In the genomic region with DNA sequence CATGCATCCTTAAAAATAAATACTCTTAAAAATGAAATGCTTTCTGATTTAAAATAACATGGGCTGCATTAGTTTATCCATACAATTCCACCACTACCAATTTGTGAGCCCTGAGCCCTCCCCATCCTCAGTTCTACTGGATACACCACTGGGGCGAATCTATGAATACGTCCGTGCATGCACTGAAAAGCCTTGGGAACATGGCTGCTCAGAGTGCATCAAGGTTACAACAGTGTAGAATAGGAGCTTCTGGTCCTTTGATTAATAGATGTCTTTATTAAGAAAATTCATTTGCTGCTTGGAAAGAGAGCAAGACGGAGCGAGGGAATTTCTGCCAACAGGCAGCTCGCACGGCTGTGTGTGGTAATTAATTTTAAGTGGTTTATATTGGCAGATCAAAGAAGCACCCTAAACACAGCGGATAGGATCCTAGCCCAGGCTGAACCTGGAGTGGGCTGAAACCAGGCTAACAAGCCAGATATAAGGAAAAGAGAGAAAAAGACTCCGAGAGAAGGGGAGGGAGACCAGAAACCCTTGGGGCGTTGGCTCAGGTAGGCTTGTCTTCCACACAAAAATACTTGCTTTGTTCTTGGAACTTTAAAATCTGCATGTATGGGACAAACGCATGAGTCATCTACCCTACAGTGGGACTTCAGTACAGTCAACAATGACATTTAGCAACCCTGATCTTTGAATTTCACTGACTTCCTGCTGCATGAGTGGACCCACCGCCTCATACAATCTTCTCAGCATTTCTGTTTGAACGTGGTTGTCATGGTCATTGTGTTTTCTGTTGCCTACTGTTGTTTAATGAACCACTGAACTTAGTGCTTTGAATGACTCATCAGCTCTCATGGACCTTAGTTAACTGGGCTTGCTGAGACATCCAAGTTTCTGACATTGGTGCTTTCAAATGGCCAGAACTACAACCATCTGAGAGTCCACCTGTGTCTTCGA, we compare ENCODE assay signal across 25 mouse cellular contexts. TPM values are rescaled to one million over a fixed set of nuclear protein-coding genes. Genes with fewer than 3 reads are reported as not detected.
DNase-seq lines count a peak whose midpoint lies in the region; ATAC-seq and TF ChIP-seq lines count a peak whose summit lies in the region.
"Had no signal": no experiment of that assay in that cellular context is flagged by ENCODE, and none has a peak within 500 bp of the region (broad histone marks: within the 10 kb centered on the region; RNA-seq: fewer than 3 reads in every experiment).

No protein-coding gene starts in this region.

- no peak overlapping the region for H3K9ac ChIP-seq in forebrain, embryonic 14.5 days (ENCODE audit: low read length)
- H3K9ac ChIP-seq in forebrain, embryonic 12.5 days: no peak overlapping the region
- H3K9ac ChIP-seq in hindbrain, postnatal 0 days (replicated peaks; ENCODE audit: low read length): no peak overlapping the region
- no peak overlapping the region for H3K9ac ChIP-seq in hindbrain, embryonic 13.5 days
- H3K9ac ChIP-seq: embryonic facial prominence, embryonic 13.5 days; forebrain, embryonic 15.5 days; liver, embryonic 12.5 days; liver, postnatal 0 days; neural tube, embryonic 13.5 days had no signal

- no peak for TF ChIP-seq CTCF in hindbrain, postnatal 0 days (IDR thresholded peaks at IDR 0.05; ENCODE audit: low read depth)

- DNase-seq in forebrain, embryonic 14.5 days (ENCODE audit: low spot score): peak; percentile 41
- DNase-seq in hindbrain, postnatal 0 days (ENCODE audit: low spot score): peak; percentile 10
- DNase-seq in 416B (ENCODE audit: low read depth): peak; percentile 69
- DNase-seq in fat pad, adult 2 months (ENCODE audit: extremely low read depth, low read depth, low spot score): peak; percentile 31
- no peak for DNase-seq in adrenal gland, adult 18-20 months (ENCODE audit: low spot score in 2 of 2)
- DNase-seq in c-Kit-positive CD71-positive TER-119-positive erythroid progenitor cells, embryonic 14.5 days (ENCODE audit: low spot score): no peak
- DNase-seq: adrenal gland, adult 2 months; cerebellum, adult 11 months; cerebellum, adult 9-11 months; heart, postnatal 14 days; kidney, adult 2 months; kidney, postnatal 36 days; liver, postnatal 0 days; lung, postnatal 36 days; right cerebral cortex, postnatal 4 days; thymus, postnatal 14 days had no signal

- no peaks in the 10 kb centered on the region for H3K4me1 ChIP-seq in forebrain, embryonic 14.5 days (ENCODE audit: control insufficient read depth, insufficient read depth, low read length)
- no peaks in the 10 kb centered on the region for H3K4me1 ChIP-seq in forebrain, embryonic 12.5 days
- no peaks in the 10 kb centered on the region for H3K4me1 ChIP-seq in hindbrain, postnatal 0 days (ENCODE audit: insufficient read depth, low read length)
- H3K4me1 ChIP-seq in hindbrain, embryonic 13.5 days (replicated peaks): no peaks in the 10 kb centered on the region
- H3K4me1 ChIP-seq: embryonic facial prominence, embryonic 13.5 days; forebrain, embryonic 15.5 days; hindbrain, embryonic 10.5 days; liver, embryonic 12.5 days; neural tube, embryonic 13.5 days had no signal

- no peaks in the 10 kb centered on the region for H3K36me3 ChIP-seq in forebrain, embryonic 14.5 days (ENCODE audit: control insufficient read depth, insufficient read depth, low read length)
- H3K36me3 ChIP-seq in forebrain, embryonic 12.5 days (replicated peaks): no peaks in the 10 kb centered on the region
- no peaks in the 10 kb centered on the region for H3K36me3 ChIP-seq in hindbrain, postnatal 0 days (ENCODE audit: insufficient read depth, low read length)
- H3K36me3 ChIP-seq in hindbrain, embryonic 13.5 days: no peaks in the 10 kb centered on the region
- H3K36me3 ChIP-seq: embryonic facial prominence, embryonic 13.5 days; forebrain, embryonic 15.5 days; G1E; hindbrain, embryonic 10.5 days; liver, embryonic 12.5 days; neural tube, embryonic 13.5 days had no signal

- WGBS in forebrain, embryonic 14.5 days: 63% methylated on average over 14 of the region's 14 CpGs
- WGBS in forebrain, embryonic 12.5 days: 81% methylated on average over 14 of the region's 14 CpGs
- 66% methylated on average over 14 of the region's 14 CpGs for WGBS in hindbrain, postnatal 0 days
- WGBS in hindbrain, embryonic 13.5 days: 77% methylated on average over 14 of the region's 14 CpGs

- no peaks in the 10 kb centered on the region for H3K9me3 ChIP-seq in forebrain, embryonic 14.5 days (replicated peaks; ENCODE audit: control insufficient read depth, low read length)
- H3K9me3 ChIP-seq in forebrain, embryonic 12.5 days: no peaks in the 10 kb centered on the region
- H3K9me3 ChIP-seq in hindbrain, postnatal 0 days (ENCODE audit: low read length): no peaks in the 10 kb centered on the region
- no peaks in the 10 kb centered on the region for H3K9me3 ChIP-seq in hindbrain, embryonic 13.5 days
- H3K9me3 ChIP-seq: embryonic facial prominence, embryonic 13.5 days; forebrain, embryonic 15.5 days; G1E; hindbrain, embryonic 10.5 days; liver, embryonic 12.5 days; neural tube, embryonic 13.5 days had no signal

- H3K27ac ChIP-seq in forebrain, embryonic 14.5 days (ENCODE audit: low read depth, low read length): no peak overlapping the region
- no peak overlapping the region for H3K27ac ChIP-seq in forebrain, embryonic 12.5 days
- no peak overlapping the region for H3K27ac ChIP-seq in hindbrain, postnatal 0 days
- no peak overlapping the region for H3K27ac ChIP-seq in hindbrain, embryonic 13.5 days
- H3K27ac ChIP-seq: embryonic facial prominence, embryonic 13.5 days; forebrain, embryonic 15.5 days; hindbrain, embryonic 10.5 days; layer of hippocampus, adult 2 months; liver, embryonic 12.5 days; neural tube, embryonic 13.5 days had no signal

- peak; percentile 37; the same call in 1 of the 2 replicates for ATAC-seq in forebrain, embryonic 14.5 days
- ATAC-seq in forebrain, embryonic 12.5 days (ENCODE audit: low FRiP score): no peak
- no peak for ATAC-seq in hindbrain, postnatal 0 days
- no peak for ATAC-seq in hindbrain, embryonic 13.5 days (ENCODE audit: low FRiP score)
- ATAC-seq: forebrain, embryonic 15.5 days; liver, embryonic 12.5 days; liver, postnatal 0 days had no signal

- no peaks in the 10 kb centered on the region for H3K27me3 ChIP-seq in forebrain, embryonic 14.5 days (replicated peaks; ENCODE audit: control insufficient read depth, insufficient read depth, low read length)
- no peaks in the 10 kb centered on the region for H3K27me3 ChIP-seq in forebrain, embryonic 12.5 days
- no peaks in the 10 kb centered on the region for H3K27me3 ChIP-seq in hindbrain, postnatal 0 days (ENCODE audit: insufficient read depth, low read length)
- H3K27me3 ChIP-seq in hindbrain, embryonic 13.5 days: no peaks in the 10 kb centered on the region
- H3K27me3 ChIP-seq: embryonic facial prominence, embryonic 13.5 days; forebrain, embryonic 15.5 days; liver, embryonic 12.5 days; neural tube, embryonic 13.5 days had no signal

- H3K4me3 ChIP-seq in forebrain, embryonic 14.5 days (ENCODE audit: low read depth, low read length): no peak overlapping the region
- H3K4me3 ChIP-seq in forebrain, embryonic 12.5 days (replicated peaks): no peak overlapping the region
- H3K4me3 ChIP-seq in hindbrain, postnatal 0 days (ENCODE audit: low read length): no peak overlapping the region
- no peak overlapping the region for H3K4me3 ChIP-seq in hindbrain, embryonic 13.5 days
- H3K4me3 ChIP-seq: embryonic facial prominence, embryonic 13.5 days; forebrain, embryonic 15.5 days; hindbrain, embryonic 10.5 days; layer of hippocampus, adult 2 months; liver, embryonic 12.5 days; neural tube, embryonic 13.5 days had no signal

- no peak overlapping the region for H3K4me2 ChIP-seq in forebrain, embryonic 14.5 days (ENCODE audit: low read length)
- H3K4me2 ChIP-seq in forebrain, embryonic 12.5 days: no peak overlapping the region
- H3K4me2 ChIP-seq in hindbrain, postnatal 0 days (ENCODE audit: low read depth, low read length): no peak overlapping the region
- H3K4me2 ChIP-seq in hindbrain, embryonic 13.5 days: no peak overlapping the region
- H3K4me2 ChIP-seq: embryonic facial prominence, embryonic 13.5 days; forebrain, embryonic 15.5 days; liver, embryonic 12.5 days; neural tube, embryonic 13.5 days had no signal

RNA-seq across cellular contexts. Expression of a gene that starts 51.9 kb away (rescaled TPM):
- polyA plus RNA-seq in forebrain, embryonic 14.5 days (2014; fragmentation: Nextera tagmentation; extraction: Ambion mirVana): 55.7 and 83.6 TPM in 2 replicates
- 36.2 and 37.8 TPM in 2 replicates for polyA plus RNA-seq in forebrain, embryonic 12.5 days (2016; fragmentation: Nextera tagmentation; extraction: Ambion mirVana)
- 98.1 and 105 TPM in 2 replicates for total RNA-seq in hindbrain, postnatal 0 days (2014; rRNA removed)
- 61.7 and 63.2 TPM in 2 replicates for polyA plus RNA-seq in hindbrain, postnatal 0 days (2015; fragmentation: Nextera tagmentation; extraction: Ambion mirVana)
- 70.7 and 73.6 TPM in 2 replicates for polyA plus RNA-seq in hindbrain, embryonic 13.5 days (2015; fragmentation: Nextera tagmentation; extraction: Ambion mirVana)
- total RNA-seq in adrenal gland, adult 18-20 months (2021): 10 to 100 TPM in 1 of 2 experiments, 1 to 10 TPM in 1; 7.7 to 14.8 TPM

Comparison
In these comparisons a context has a peak if more than half of its experiments do, and no peak if none do; other contexts are left out.
1. DNase-seq: peak in forebrain, embryonic 14.5 days (single experiment), hindbrain, postnatal 0 days (single experiment), 416B (single experiment) and fat pad, adult 2 months (single experiment); none in adrenal gland, adult 18-20 months (0 of 2) and c-Kit-positive CD71-positive TER-119-positive erythroid progenitor cells, embryonic 14.5 days (single experiment).